Mouse (Mus musculus): ENCODE results near the gene Itga2. TPM values are rescaled to one million over a fixed set of nuclear protein-coding genes. Genes with fewer than 3 reads are reported as not detected.

The Itga2 gene
- total and polyA plus RNA-seq, 3 experiments: not detected

- Histone ChIP-seq H3K9me3 (replicated peaks; ENCODE audit: low read length) (no peaks in the 10 kb centered on the region), H3K79me2 (replicated peaks; ENCODE audit: control insufficient read depth, extremely low read depth, insufficient read depth, poor library complexity, severe bottlenecking) (no peaks in the 10 kb centered on the region), H3K27ac (ENCODE audit: insufficient read depth, low read depth) (no peak overlapping the region), H3K4me3 (replicated peaks in 1 of 3; ENCODE audit: low read depth in 2 of 3, low read length in 2 of 3, poor library complexity in 1 of 3) (no peak overlapping the region), H3K4me2 (ENCODE audit: insufficient read depth, low read depth, poor library complexity, severe bottlenecking) (no peak overlapping the region), H3K27me3 (replicated peaks) (no peaks in the 10 kb centered on the region), H3K36me3 (replicated peaks in 1 of 2; ENCODE audit: control insufficient read depth in 1 of 2, insufficient read depth in 1 of 2, low read length in 1 of 2) (no peaks in the 10 kb centered on the region), H3K9ac (ENCODE audit: insufficient read depth, low read depth) (no peak overlapping the region), H3K4me1 (ENCODE audit: control insufficient read depth in 1 of 2, insufficient read depth in 2 of 2) (no peaks in the 10 kb centered on the region)
- DNase-seq (ENCODE audit: extremely low read depth): no peak
- dilution Hi-C loops (cut with MboI; ENCODE audit: extremely low pct_ligation_motif_present, extremely low pct_unique_long_range_greater_than_20kb, low sequenced_read_pairs): no loop called here
- in situ Hi-C loops (cut with MboI; ENCODE audit: low pct_ligation_motif_present, low pct_unique_long_range_greater_than_20kb, low sequenced_read_pairs): loop anchor here (25.0 kb wide), 1 partner anchor 188 kb away; no protein-coding TSS in a partner anchor
- TF ChIP-seq BHLHE40 (IDR thresholded peaks at IDR 0.05; ENCODE audit: low read depth, low read length) (no peak), KAT2A (IDR thresholded peaks at IDR 0.05; ENCODE audit: insufficient replicate concordance, low read length) (no peak), SIN3A (IDR thresholded peaks at IDR 0.05; ENCODE audit: low read length) (no peak), E2F4 (IDR thresholded peaks at IDR 0.05; ENCODE audit: insufficient replicate concordance, low read depth, low read length) (no peak), ZMIZ1 (IDR thresholded peaks at IDR 0.05; ENCODE audit: low read depth, low read length) (no peak), ETS1 (conservative IDR thresholded peaks at IDR 0.05; ENCODE audit: low read depth, low read length) (no peak), CHD2 (IDR thresholded peaks at IDR 0.05; ENCODE audit: low read length) (no peak), MAFK (IDR thresholded peaks at IDR 0.05; ENCODE audit: insufficient replicate concordance, low read length) (no peak), CHD1 (IDR thresholded peaks at IDR 0.05; ENCODE audit: low read depth, low read length) (no peak), NRF1 (IDR thresholded peaks at IDR 0.05; ENCODE audit: low read depth, low read length) (no peak), RCOR1 (conservative IDR thresholded peaks at IDR 0.05; ENCODE audit: low read depth, low read length) (no peak), PAX5 (IDR thresholded peaks at IDR 0.05; ENCODE audit: low read length) (no peak), TCF12 (IDR thresholded peaks at IDR 0.05; ENCODE audit: low read depth, low read length) (no peak), MEF2A (IDR thresholded peaks at IDR 0.05; ENCODE audit: borderline replicate concordance, low read depth, low read length) (no peak), USF1 (IDR thresholded peaks at IDR 0.05; ENCODE audit: low read depth, low read length) (no peak), SMC3 (IDR thresholded peaks at IDR 0.05; ENCODE audit: low read depth, low read length) (no peak), MAX (IDR thresholded peaks at IDR 0.05; ENCODE audit: low read length) (no peak)
Observed at GRCm38 (mm10) chr13:114974484-114975042, 42.7 kb upstream of the Itga2 start.

DNA sequence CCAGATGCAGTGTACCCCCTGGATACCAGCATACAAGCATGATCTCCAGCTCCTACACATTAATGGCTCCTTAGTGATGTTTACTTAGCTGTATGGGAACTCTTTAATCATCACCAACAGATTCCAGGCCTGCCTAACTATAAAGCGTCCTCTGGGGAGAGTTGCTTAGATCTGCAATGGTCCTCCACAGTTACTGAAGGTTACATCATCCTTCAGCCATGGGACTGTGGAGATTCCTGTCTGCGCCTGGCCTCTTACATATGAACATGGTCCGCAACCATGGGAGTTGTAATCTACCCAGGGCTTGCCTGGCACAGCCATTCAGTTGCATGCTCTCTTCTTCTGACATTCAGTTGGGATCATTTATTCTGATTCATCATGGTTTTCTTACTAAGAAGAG lies 40.0 kb upstream of the Itga2 start:
- Histone ChIP-seq H3K9ac (ENCODE audit: insufficient read depth, low read depth) (no peak overlapping the region), H3K27ac (ENCODE audit: insufficient read depth, low read depth) (no peak overlapping the region), H3K4me3 (replicated peaks in 1 of 3; ENCODE audit: low read depth in 2 of 3, low read length in 2 of 3, poor library complexity in 1 of 3) (no peak overlapping the region), H3K4me2 (ENCODE audit: insufficient read depth, low read depth, poor library complexity, severe bottlenecking) (no peak overlapping the region), H3K27me3 (replicated peaks) (no peaks in the 10 kb centered on the region), H3K4me1 (ENCODE audit: control insufficient read depth in 1 of 2, insufficient read depth in 2 of 2) (no peaks in the 10 kb centered on the region), H3K36me3 (replicated peaks in 1 of 2; ENCODE audit: control insufficient read depth in 1 of 2, insufficient read depth in 1 of 2, low read length in 1 of 2) (no peaks in the 10 kb centered on the region), H3K79me2 (replicated peaks; ENCODE audit: control insufficient read depth, extremely low read depth, insufficient read depth, poor library complexity, severe bottlenecking) (no peaks in the 10 kb centered on the region), H3K9me3 (replicated peaks; ENCODE audit: low read length) (no peaks in the 10 kb centered on the region)
- in situ Hi-C loops (cut with MboI; ENCODE audit: low pct_ligation_motif_present, low pct_unique_long_range_greater_than_20kb, low sequenced_read_pairs): no loop called here
- dilution Hi-C loops (cut with MboI; ENCODE audit: extremely low pct_ligation_motif_present, extremely low pct_unique_long_range_greater_than_20kb, low sequenced_read_pairs): no loop called here
- TF ChIP-seq POLR2AphosphoS2 (IDR thresholded peaks at IDR 0.05; ENCODE audit: low read depth, low read length) (no peak), MXI1 (IDR thresholded peaks at IDR 0.05; ENCODE audit: low read depth, low read length) (no peak), NRF1 (IDR thresholded peaks at IDR 0.05; ENCODE audit: low read depth, low read length) (no peak), USF1 (IDR thresholded peaks at IDR 0.05; ENCODE audit: low read depth, low read length) (no peak), RCOR1 (conservative IDR thresholded peaks at IDR 0.05; ENCODE audit: low read depth, low read length) (no peak), ETS1 (conservative IDR thresholded peaks at IDR 0.05; ENCODE audit: low read depth, low read length) (no peak), GABPA (IDR thresholded peaks at IDR 0.05; ENCODE audit: insufficient replicate concordance, low read depth, low read length) (no peak), MYC (IDR thresholded peaks at IDR 0.05; ENCODE audit: low read depth, low read length) (no peak), NELFE (IDR thresholded peaks at IDR 0.05; ENCODE audit: low read depth, low read length) (no peak)
- DNase-seq (ENCODE audit: extremely low read depth): no peak
